Mouse (Mus musculus): ENCODE data around the gene Pabpn1.

- TF ChIP-seq CTCF (IDR thresholded peaks at IDR 0.05; ENCODE audit: low read depth) (peak; percentile 92), EP300 (optimal IDR thresholded peaks at IDR 0.05) (no peak)
Observed at GRCm38 (mm10) chr14:54900383-54900782, 8.1 kb downstream of the Pabpn1 start.
